Mouse (Mus musculus): ENCODE measurements around the gene Itgb2l. TPM values are rescaled to one million over a fixed set of nuclear protein-coding genes. Genes with fewer than 3 reads are reported as not detected.
"Not testable (repeated sequence)": the region's sequence is repeated elsewhere in the genome, so short reads cannot be mapped to it uniquely, and the experiment has no call there.

The Itgb2l gene
- not detected for polyA plus RNA-seq (2017; shearing (Covaris generic))

- no peak for ATAC-seq
Measured at GRCm38 (mm10) chr16:96443468-96443867, at the start of gene Itgb2l. Gene Itgb2l, minus strand, starts transcription at chr16:96443619.

- ATAC-seq = no peak
Measured at GRCm38 (mm10) chr16:96491530-96491929, 48.1 kb upstream of the Itgb2l start.

- no peak for ATAC-seq
Measured at GRCm38 (mm10) chr16:96488038-96488437, 44.6 kb upstream of the Itgb2l start.

GRCm38 (mm10) chr16:96487007-96487684, 43.7 kb upstream of the Itgb2l start:
- no peak for ATAC-seq

GRCm38 (mm10) chr16:96481791-96482190, 38.4 kb upstream of the Itgb2l start:
- no peak for ATAC-seq

- no peak for ATAC-seq
Measured at GRCm38 (mm10) chr16:96474185-96474584, 30.8 kb upstream of the Itgb2l start.

GRCm38 (mm10) chr16:96472816-96473215, 29.4 kb upstream of the Itgb2l start:
- ATAC-seq = no peak

GRCm38 (mm10) chr16:96472361-96472760, 28.9 kb upstream of the Itgb2l start:
- no peak for ATAC-seq

- no peak for ATAC-seq
Measured at GRCm38 (mm10) chr16:96469640-96470039, 26.2 kb upstream of the Itgb2l start.

- no peak for ATAC-seq
Measured at GRCm38 (mm10) chr16:96468698-96469097, 25.3 kb upstream of the Itgb2l start.

- no peak for ATAC-seq
Measured at GRCm38 (mm10) chr16:96468011-96468410, 24.6 kb upstream of the Itgb2l start.

- ATAC-seq = no peak
Measured at GRCm38 (mm10) chr16:96467445-96467844, 24.0 kb upstream of the Itgb2l start, which contains the start of gene Pcp4. Gene Pcp4, plus strand, starts transcription at chr16:96467606.

- ATAC-seq = no peak
Measured at GRCm38 (mm10) chr16:96460788-96461187, 17.4 kb upstream of the Itgb2l start.

GRCm38 (mm10) chr16:96459356-96459755, 15.9 kb upstream of the Itgb2l start:
- ATAC-seq = no peak

- no peak for ATAC-seq
Measured at GRCm38 (mm10) chr16:96457612-96458011, 14.2 kb upstream of the Itgb2l start.

- ATAC-seq = no peak
Measured at GRCm38 (mm10) chr16:96454086-96454485, 10.7 kb upstream of the Itgb2l start.

GRCm38 (mm10) chr16:96450871-96451270, 7.5 kb upstream of the Itgb2l start:
- ATAC-seq = not testable (repeated sequence)

- ATAC-seq = no peak
Measured at GRCm38 (mm10) chr16:96441826-96442225, 1.6 kb downstream of the Itgb2l start.

GRCm38 (mm10) chr16:96440871-96441270, 2.5 kb downstream of the Itgb2l start:
- ATAC-seq = no peak

- ATAC-seq = no peak
Measured at GRCm38 (mm10) chr16:96439682-96440081, 3.7 kb downstream of the Itgb2l start.

- no peak for ATAC-seq
Measured at GRCm38 (mm10) chr16:96438946-96439345, 4.5 kb downstream of the Itgb2l start.

GRCm38 (mm10) chr16:96434024-96434785, 9.2 kb downstream of the Itgb2l start:
- ATAC-seq = no peak

- no peak for ATAC-seq
Measured at GRCm38 (mm10) chr16:96433266-96433665, 10.2 kb downstream of the Itgb2l start.

- ATAC-seq = no peak
Measured at GRCm38 (mm10) chr16:96429046-96429445, 14.4 kb downstream of the Itgb2l start.
